Comparison of ENCODE assay signal across 16 mouse cellular contexts in genomic region chr3:28306852-28307251, GRCm38 (mm10).
"Had no signal": no experiment of that assay in that cellular context is flagged by ENCODE, and none has a peak within 500 bp of the region (broad histone marks: within the 10 kb centered on the region; RNA-seq: fewer than 3 reads in every experiment).

No protein-coding gene starts in this region.

- ATAC-seq: liver, postnatal 0 days; midbrain, embryonic 16.5 days had no signal

- H3K9ac ChIP-seq: limb, embryonic 12.5 days; liver, embryonic 13.5 days; liver, postnatal 0 days; neural tube, embryonic 13.5 days; stomach, embryonic 15.5 days had no signal

- H3K36me3 ChIP-seq: limb, embryonic 12.5 days; liver, embryonic 13.5 days; neural tube, embryonic 13.5 days; stomach, embryonic 15.5 days had no signal

- DNase-seq: kidney, adult 8-10 months; kidney, postnatal 36 days; layer of hippocampus, adult 9-11 months; liver; liver, embryonic 13.5 days; liver, postnatal 0 days; retina, postnatal 1 day; thymus, adult 2 months; thymus, postnatal 25 days had no signal

- H3K4me2 ChIP-seq: limb, embryonic 12.5 days; liver, embryonic 13.5 days; midbrain, embryonic 11.5 days; neural tube, embryonic 13.5 days; stomach, embryonic 15.5 days had no signal

- H3K27me3 ChIP-seq: limb, embryonic 12.5 days; liver, embryonic 13.5 days; megakaryocyte, embryonic 14.5 days; neural tube, embryonic 13.5 days; stomach, embryonic 15.5 days had no signal

- H3K9me3 ChIP-seq: limb, embryonic 12.5 days; liver, embryonic 13.5 days; megakaryocyte, embryonic 14.5 days; neural tube, embryonic 13.5 days; stomach, embryonic 15.5 days had no signal

- H3K4me3 ChIP-seq: limb, embryonic 12.5 days; liver, embryonic 13.5 days; megakaryocyte, embryonic 14.5 days; neural tube, embryonic 13.5 days; stomach, embryonic 15.5 days had no signal

- H3K27ac ChIP-seq: limb, embryonic 12.5 days; liver, embryonic 13.5 days; macrophage; neural tube, embryonic 13.5 days; stomach, embryonic 15.5 days had no signal

- H3K4me1 ChIP-seq: limb, embryonic 12.5 days; neural tube, embryonic 13.5 days; stomach, embryonic 15.5 days had no signal
